Mouse (Mus musculus) heart, embryonic 15.5 days (tissue): ENCODE measurements around the gene Gpr62. TPM values are rescaled to one million over a fixed set of nuclear protein-coding genes. Genes with fewer than 3 reads are reported as not detected.
"Not testable (repeated sequence)": the region's sequence is repeated elsewhere in the genome, so short reads cannot be mapped to it uniquely, and the experiment has no call there.

Source experiments
- ATAC-seq: fragments of 200-750 bp; cut with Nextera tagmentation; replicated peaks from 2 replicates; pipeline ENCODE4 v1.8.0; 2017; ENCODE audit warnings: low read depth, moderate TSS enrichment; ENCODE audit not compliant: insufficient number of reproducible peaks, insufficient read depth, low FRiP score
- H3K27ac ChIP-seq: fragments of 300-500 bp; sonication (generic); 2 replicates; pipeline ENCODE4 v1.5.1; 2015; ENCODE audit warnings: mild to moderate bottlenecking, inconsistent platforms
- H3K27me3 ChIP-seq: fragments of 300-500 bp; sonication (generic); 2 replicates; pipeline ENCODE4 v1.6.1; 2015; ENCODE audit warnings: inconsistent platforms
- H3K36me3 ChIP-seq: fragments of 300-500 bp; sonication (generic); 2 replicates; pipeline ENCODE4 v1.6.1; 2015; ENCODE audit warnings: mild to moderate bottlenecking, inconsistent platforms
- H3K4me1 ChIP-seq: fragments of 300-500 bp; sonication (generic); replicated peaks from 2 replicates; pipeline ENCODE4 v1.6.1; 2015; ENCODE audit warnings: inconsistent platforms
- H3K4me2 ChIP-seq: fragments of 300-500 bp; sonication (generic); 2 replicates; pipeline ENCODE4 v1.6.1; 2015; ENCODE audit warnings: inconsistent platforms, mild to moderate bottlenecking, moderate library complexity
- H3K4me3 ChIP-seq: fragments of 300-500 bp; sonication (generic); 2 replicates; pipeline ENCODE4 v1.5.1; 2015; ENCODE audit warnings: mild to moderate bottlenecking, inconsistent platforms
- H3K9ac ChIP-seq: fragments of 300-500 bp; sonication (generic); 2 replicates; pipeline ENCODE4 v1.6.1; 2015; ENCODE audit warnings: mild to moderate bottlenecking, inconsistent platforms
- H3K9me3 ChIP-seq: fragments of 300-500 bp; sonication (generic); replicated peaks from 2 replicates; pipeline ENCODE4 v1.6.1; 2016; ENCODE audit warnings: inconsistent platforms
- WGBS: fragments of 180-500 bp; shearing (Covaris S2); methylation state at CpG from one replicate; pipeline ENCODE4 v1.1.7; 2015; ENCODE audit warnings: mixed read lengths; 5-methylcytosine and 5-hydroxymethylcytosine counted together
- polyA plus RNA-seq: library from polyadenylated mRNA; unstranded; fragments of >200 nt; fragmentation: Nextera tagmentation; extraction: Ambion mirVana; gene quantifications from 2 replicates; pipeline ENCODE4 v1.2.1, GENCODE M21; 2015

The Gpr62 gene
- polyA plus RNA-seq, result 0.10 and 0.14 TPM in 2 replicates

DNA sequence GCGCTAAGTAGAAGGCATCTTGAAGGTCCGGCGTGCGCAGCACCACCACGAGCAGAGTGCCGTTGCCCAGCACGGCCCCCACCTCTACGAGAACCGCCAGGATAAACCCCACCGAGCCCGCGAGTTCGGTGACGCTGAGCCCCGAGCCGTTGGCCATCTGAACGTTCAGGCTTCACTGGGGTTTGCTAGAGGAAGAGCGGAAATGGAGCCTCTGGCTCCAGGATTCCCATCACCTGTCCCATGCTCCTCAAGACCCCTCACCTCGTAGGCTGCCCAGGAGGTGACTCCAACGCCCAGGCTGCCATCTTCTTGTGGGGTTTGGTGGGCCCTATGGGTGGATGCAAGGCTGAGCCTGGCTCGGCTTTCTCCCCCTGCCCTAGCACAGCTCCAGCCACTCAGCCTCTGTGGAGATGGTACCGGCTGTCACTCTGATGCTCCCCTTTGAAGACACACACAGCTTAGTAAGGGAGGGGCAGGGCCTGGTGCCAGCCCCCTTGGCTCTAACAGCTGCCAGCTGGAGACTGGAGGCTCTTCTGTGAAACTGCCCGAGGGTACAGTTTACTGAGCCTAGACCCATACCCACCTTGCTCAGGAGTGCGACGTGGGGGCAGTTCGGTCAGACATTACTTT, at the start of gene Gpr62:
Gene Gpr62 (minus strand): TSS at position 368 of the 630 bp plus-strand sequence.
- 34% methylated on average over 26 of the region's 26 CpGs for WGBS
- ATAC-seq, result no peak
- no peaks in the 10 kb centered on the region for H3K9me3 ChIP-seq

DNA sequence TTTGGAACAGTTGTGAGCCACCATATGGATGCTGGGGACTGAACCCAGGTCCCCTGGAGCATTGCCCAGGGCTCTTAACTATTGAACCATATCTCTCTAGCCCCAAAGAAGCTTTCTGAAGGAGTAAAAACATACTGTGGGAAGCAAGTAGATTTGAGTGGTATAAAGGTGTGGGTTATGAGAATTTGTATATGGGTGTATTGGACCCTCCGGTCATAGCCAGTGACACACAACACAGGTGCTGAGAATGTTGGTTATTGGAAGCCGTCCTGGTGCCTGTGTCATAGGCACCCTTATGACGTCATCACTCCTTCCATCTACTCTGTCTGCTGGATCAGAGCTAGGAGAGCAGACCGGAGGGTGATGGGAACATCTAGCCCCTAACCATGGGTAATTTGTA, 48.5 kb upstream of the Gpr62 start, which contains the start of gene Iqcf5:
Gene Iqcf5 (plus strand): TSS at position 301 of the 400 bp plus-strand sequence.
- no peak for ATAC-seq
- no peaks in the 10 kb centered on the region for H3K36me3 ChIP-seq
- H3K9ac ChIP-seq, result no peak within 1 kb of the TSS
- no peak within 1 kb of the TSS for H3K4me2 ChIP-seq
- H3K4me1 ChIP-seq, result peaks cover 9% of the 10 kb centered on the region
- no peaks in the 10 kb centered on the region; the same call in 1 of the 2 replicates for H3K27me3 ChIP-seq
- H3K27ac ChIP-seq, result no peak within 1 kb of the TSS
- no peaks in the 10 kb centered on the region for H3K9me3 ChIP-seq
- WGBS, result 79% methylated on average over 4 of the region's 4 CpGs
- H3K4me3 ChIP-seq, result no peak within 1 kb of the TSS

More for the DNA sequence above, at the start of gene Gpr62:
- Histone ChIP-seq H3K27ac (peak within 1 kb of the TSS; percentile 41), H3K9ac (peak within 1 kb of the TSS; percentile 58), H3K36me3 (peaks cover 26% of the 10 kb centered on the region), H3K4me1 (peaks cover 20% of the 10 kb centered on the region), H3K4me2 (peak within 1 kb of the TSS; percentile 99), H3K27me3 (peaks cover 17% of the 10 kb centered on the region; the same call in 1 of the 2 replicates), H3K4me3 (peak within 1 kb of the TSS; percentile 61)

DNA sequence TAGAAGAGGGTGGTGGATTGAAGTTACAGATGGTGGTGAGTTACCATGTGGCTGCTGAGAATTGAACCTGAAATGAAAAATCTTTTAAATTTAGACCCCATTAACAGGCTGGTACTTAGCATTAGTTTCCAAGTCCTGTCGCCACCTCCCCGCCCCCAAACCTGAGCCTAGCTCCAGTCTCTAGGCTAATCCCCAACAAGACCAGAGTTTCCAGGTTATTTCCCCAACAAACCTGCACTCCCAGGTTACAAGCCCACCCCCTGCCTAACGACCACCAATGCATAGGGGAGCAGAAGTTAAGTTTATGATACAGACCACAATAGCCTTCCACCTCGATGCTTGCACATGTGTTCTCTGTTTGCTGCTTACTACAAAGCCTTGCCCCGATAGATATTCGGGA, 47.8 kb upstream of the Gpr62 start:
- no peak for ATAC-seq
- no peaks in the 10 kb centered on the region for H3K9me3 ChIP-seq
- no peak overlapping the region for H3K9ac ChIP-seq
- peaks cover 9% of the 10 kb centered on the region for H3K4me1 ChIP-seq
- 68% methylated on average over 6 of the region's 6 CpGs for WGBS
- no peaks in the 10 kb centered on the region for H3K27me3 ChIP-seq
- H3K27ac ChIP-seq, result no peak overlapping the region
- no peaks in the 10 kb centered on the region for H3K36me3 ChIP-seq
- no peak overlapping the region for H3K4me3 ChIP-seq
- H3K4me2 ChIP-seq, result no peak overlapping the region

DNA sequence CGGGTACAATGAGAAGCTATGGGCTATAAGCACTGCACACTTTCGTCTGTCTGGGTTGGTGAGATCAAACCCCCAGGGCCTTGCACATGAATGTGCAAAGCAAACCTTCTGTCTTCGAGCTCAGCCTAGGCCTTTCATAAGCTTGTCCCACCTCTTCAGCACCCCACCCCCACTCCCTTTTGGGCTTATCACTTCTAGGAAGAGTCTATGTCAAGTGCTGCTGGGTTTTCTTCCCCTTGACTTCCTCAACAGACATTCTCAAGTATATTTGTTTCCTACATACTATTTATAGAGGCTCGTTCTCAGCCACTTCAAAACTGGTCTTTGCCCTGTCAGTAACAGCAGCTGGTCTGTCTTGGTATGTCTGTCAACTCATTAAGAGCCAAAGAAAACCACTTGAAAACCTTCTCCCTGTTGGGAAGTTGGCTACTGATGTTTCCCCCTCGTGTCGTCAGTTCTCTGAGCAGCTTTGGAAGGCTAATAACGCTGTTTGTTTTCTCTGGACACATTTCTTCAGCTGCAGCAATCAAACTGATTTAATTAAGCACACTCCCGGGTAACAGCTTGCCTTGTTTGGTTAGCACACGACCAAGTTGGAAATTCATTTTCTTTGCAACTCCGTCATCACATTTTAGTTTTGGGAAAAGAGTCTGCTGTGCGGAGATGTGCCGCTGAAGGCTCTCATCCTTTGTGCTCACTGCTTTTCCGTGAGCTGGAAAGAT, 47.2 kb upstream of the Gpr62 start:
- Histone ChIP-seq H3K4me2 (no peak overlapping the region), H3K9ac (no peak overlapping the region), H3K27ac (no peak overlapping the region), H3K27me3 (no peaks in the 10 kb centered on the region), H3K4me3 (no peak overlapping the region), H3K36me3 (no peaks in the 10 kb centered on the region), H3K4me1 (peaks cover 9% of the 10 kb centered on the region), H3K9me3 (no peaks in the 10 kb centered on the region)
- WGBS, result 31% methylated on average over 13 of the region's 13 CpGs
- ATAC-seq, result no peak

DNA sequence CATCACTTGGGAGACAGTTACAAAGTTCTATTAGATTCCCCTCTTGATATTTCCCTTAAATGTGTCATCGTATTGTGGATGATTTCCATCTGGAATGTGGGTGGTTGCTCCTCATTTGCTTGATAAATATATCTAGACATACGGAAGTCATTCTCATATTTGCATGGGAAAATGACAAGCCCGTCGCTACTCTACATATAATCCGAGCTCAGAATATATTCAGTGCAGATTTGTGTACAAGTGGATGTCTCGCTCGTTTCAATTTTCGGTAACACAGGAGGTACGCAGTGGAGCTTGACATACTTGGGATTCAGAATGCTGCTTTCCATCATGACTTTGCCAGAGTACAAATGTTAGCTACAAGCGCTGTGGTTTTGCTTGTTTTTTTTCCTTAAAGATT, 43.6 kb upstream of the Gpr62 start:
- no peak for ATAC-seq
- Histone ChIP-seq H3K27me3 (no peaks in the 10 kb centered on the region), H3K4me1 (peaks cover 9% of the 10 kb centered on the region), H3K36me3 (no peaks in the 10 kb centered on the region), H3K27ac (no peak overlapping the region), H3K4me2 (no peak overlapping the region), H3K4me3 (no peak overlapping the region), H3K9me3 (no peaks in the 10 kb centered on the region), H3K9ac (no peak overlapping the region)
- WGBS, result 89% methylated on average over 10 of the region's 10 CpGs

DNA sequence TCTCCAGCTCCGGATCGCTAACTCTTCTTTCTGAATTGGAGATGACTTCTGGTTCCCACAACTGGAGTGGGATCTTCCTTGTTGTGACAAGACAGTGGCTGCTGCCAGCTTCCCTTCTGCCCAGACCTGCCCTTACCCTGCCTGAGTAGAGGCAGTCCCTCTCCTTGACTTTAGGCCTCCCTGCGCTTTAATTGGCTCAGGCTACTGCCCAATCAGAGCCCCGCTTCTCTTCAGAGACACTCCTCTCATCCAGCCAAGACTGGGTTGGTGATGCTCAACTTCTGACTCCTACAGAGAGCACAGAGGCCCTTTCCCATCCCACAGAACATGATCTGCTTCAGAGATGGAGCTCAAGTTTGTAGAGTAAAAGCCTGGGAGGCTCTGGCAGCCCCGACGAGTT, 38.5 kb upstream of the Gpr62 start:
- no peaks in the 10 kb centered on the region for H3K9me3 ChIP-seq
- no peak overlapping the region for H3K4me2 ChIP-seq
- no peak overlapping the region for H3K27ac ChIP-seq
- H3K27me3 ChIP-seq, result no peaks in the 10 kb centered on the region
- no peak overlapping the region for H3K9ac ChIP-seq
- WGBS, result 75% methylated on average over 6 of the region's 6 CpGs
- no peak overlapping the region for H3K4me3 ChIP-seq
- no peak for ATAC-seq
- no peaks in the 10 kb centered on the region for H3K4me1 ChIP-seq
- H3K36me3 ChIP-seq, result no peaks in the 10 kb centered on the region

DNA sequence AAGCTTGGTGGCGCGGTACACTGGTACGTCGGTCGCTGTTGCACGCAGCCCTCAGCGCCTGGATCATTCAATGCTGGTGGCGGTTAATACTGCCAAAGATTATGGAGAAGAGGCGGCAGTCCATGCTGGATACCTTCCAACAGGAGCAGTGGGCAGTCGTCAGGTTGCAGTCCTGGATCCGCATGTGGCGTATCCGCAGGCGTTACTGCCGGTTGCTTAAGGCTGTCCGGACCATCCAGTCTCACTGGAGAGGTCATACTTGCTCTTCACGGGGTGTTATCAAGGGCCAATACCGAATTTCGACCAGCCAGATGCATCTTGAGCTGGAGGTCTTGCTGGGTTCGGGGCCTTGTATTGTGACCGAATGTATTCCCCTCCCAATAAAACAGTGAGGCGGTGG, 36.1 kb upstream of the Gpr62 start:
- H3K4me1 ChIP-seq, result no peaks in the 10 kb centered on the region
- H3K4me3 ChIP-seq, result no peak overlapping the region
- no peak for ATAC-seq
- H3K27me3 ChIP-seq, result no peaks in the 10 kb centered on the region
- no peaks in the 10 kb centered on the region for H3K9me3 ChIP-seq
- no peaks in the 10 kb centered on the region for H3K36me3 ChIP-seq
- 81% methylated on average over 22 of the region's 22 CpGs for WGBS
- no peak overlapping the region for H3K4me2 ChIP-seq
- no peak overlapping the region for H3K27ac ChIP-seq
- H3K9ac ChIP-seq, result no peak overlapping the region

DNA sequence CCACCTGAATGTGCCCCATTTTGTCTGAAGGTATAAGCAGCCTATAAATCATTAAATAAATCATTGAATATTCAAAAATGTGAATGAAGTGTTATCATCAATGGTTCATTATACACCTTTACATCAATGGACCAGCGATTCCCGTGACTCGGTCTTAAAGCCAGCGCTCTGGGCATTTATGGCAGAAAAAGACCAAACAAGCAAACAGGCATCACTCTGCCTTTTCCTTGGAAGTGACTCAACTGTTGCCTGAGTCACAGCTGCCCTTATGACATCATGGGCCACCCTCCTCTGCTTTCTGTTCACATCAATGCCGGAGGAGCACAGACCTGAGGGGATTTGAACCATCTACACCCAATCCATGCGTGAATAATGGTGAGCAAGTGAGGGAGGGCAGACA, 33.9 kb upstream of the Gpr62 start, which contains the start of gene Iqcf1:
Gene Iqcf1 (plus strand): TSS at position 301 of the 400 bp plus-strand sequence.
- Histone ChIP-seq H3K4me3 (no peak within 1 kb of the TSS), H3K9me3 (no peaks in the 10 kb centered on the region), H3K9ac (no peak within 1 kb of the TSS), H3K36me3 (no peaks in the 10 kb centered on the region), H3K4me1 (no peaks in the 10 kb centered on the region), H3K4me2 (no peak within 1 kb of the TSS), H3K27ac (no peak within 1 kb of the TSS), H3K27me3 (no peaks in the 10 kb centered on the region)
- 86% methylated on average over 6 of the region's 6 CpGs for WGBS
- no peak for ATAC-seq

DNA sequence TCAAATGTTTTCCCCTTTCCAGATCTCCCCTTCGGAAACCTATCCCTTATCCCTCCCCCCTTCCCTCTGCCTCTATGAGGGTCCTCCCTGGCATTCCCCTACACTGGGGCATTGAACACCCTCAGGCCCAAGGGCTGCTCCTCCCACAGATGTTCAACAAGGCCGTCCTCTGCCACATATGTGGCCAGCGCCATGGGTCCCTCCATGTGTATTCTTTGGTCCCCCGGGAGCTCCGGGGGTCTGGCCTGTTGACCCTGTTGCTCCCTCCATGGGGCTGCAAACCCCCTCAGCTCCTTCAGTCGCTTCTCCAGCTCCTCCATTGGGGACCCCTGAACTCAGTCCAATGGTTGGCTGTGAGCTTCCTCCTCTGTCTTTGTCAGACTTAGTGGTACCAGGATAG, 21.9 kb upstream of the Gpr62 start:
- H3K36me3 ChIP-seq, result peaks cover 24% of the 10 kb centered on the region
- WGBS, result 81% methylated on average over 6 of the region's 6 CpGs
- H3K9ac ChIP-seq, ATAC-seq, H3K27ac ChIP-seq, H3K4me1 ChIP-seq, H3K4me2 ChIP-seq, H3K9me3 ChIP-seq, H3K4me3 ChIP-seq, H3K27me3 ChIP-seq: not testable (repeated sequence)

DNA sequence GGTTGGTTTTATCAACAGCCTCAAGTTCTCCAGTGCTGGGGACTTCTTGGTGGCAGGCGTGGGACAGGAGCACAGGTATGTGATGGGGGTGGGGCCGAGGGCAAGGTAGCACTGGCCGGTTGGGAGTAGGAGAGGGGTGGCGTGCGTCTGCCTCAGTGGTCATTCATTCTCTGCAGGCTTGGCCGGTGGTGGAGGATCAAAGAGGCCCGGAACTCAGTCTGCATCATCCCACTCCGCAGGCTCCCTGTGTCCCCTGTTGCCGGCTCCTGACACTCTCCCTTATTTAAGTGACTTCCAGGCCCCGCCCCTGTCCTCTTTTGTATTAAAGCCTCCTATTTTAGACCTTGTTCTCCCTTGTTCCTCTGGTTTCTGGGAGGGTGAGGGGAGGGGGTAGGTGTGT, 19.3 kb upstream of the Gpr62 start:
- no peak overlapping the region for H3K9ac ChIP-seq
- H3K4me1 ChIP-seq, result no peaks in the 10 kb centered on the region
- no peak overlapping the region for H3K4me3 ChIP-seq
- WGBS, result 87% methylated on average over 10 of the region's 10 CpGs
- ATAC-seq, result no peak
- no peak overlapping the region for H3K27ac ChIP-seq
- peaks cover 29% of the 10 kb centered on the region for H3K36me3 ChIP-seq
- H3K4me2 ChIP-seq, result no peak overlapping the region
- H3K9me3 ChIP-seq, result no peaks in the 10 kb centered on the region
- H3K27me3 ChIP-seq, result no peaks in the 10 kb centered on the region

DNA sequence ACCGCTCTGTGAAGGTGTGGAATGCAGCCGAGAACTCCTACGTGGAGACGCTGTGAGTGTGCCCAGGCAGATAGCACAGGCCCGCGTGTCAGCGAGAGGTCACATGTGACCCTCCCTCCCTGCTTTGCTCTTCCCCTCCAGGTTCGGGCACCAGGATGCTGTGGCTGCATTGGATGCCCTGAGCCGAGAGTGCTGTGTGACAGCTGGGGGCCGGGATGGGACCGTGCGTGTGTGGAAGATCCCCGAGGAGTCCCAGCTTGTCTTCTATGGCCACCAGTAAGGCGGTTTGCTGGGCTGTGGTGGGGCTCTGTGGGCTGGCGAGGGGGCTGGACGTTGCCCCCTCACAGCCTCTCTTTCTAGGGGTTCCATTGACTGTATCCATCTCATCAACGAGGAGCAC, 17.9 kb upstream of the Gpr62 start:
- Histone ChIP-seq H3K27ac (no peak overlapping the region), H3K36me3 (peaks cover 29% of the 10 kb centered on the region), H3K9me3 (no peaks in the 10 kb centered on the region), H3K4me2 (no peak overlapping the region), H3K27me3 (no peaks in the 10 kb centered on the region), H3K4me3 (no peak overlapping the region), H3K4me1 (no peaks in the 10 kb centered on the region), H3K9ac (no peak overlapping the region)
- 88% methylated on average over 17 of the region's 17 CpGs for WGBS
- ATAC-seq, result no peak

DNA sequence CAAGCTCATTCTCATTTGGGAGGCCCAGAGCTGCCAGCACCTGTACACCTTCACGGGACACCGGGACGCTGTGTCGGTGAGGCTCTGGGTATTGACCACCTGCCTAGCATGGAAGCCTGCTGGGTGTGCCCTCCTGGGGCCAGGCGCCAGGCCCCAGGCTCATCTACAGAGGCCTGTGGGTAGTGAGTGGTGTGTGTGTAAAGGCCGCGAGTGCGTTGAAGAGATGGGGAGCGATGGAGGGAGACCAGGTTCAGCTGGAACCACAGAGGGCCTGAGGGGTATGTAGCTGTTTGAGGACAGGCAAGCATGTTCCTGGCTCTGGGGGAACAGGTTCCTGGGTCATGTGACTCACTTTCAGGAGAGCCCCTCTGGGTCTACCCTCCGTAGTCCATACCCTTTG, 17.4 kb upstream of the Gpr62 start:
- Histone ChIP-seq H3K27ac (no peak overlapping the region), H3K9me3 (no peaks in the 10 kb centered on the region), H3K4me1 (peaks cover 2% of the 10 kb centered on the region), H3K27me3 (no peaks in the 10 kb centered on the region), H3K9ac (no peak overlapping the region), H3K36me3 (peaks cover 29% of the 10 kb centered on the region), H3K4me2 (no peak overlapping the region), H3K4me3 (no peak overlapping the region)
- ATAC-seq, result no peak
- 94% methylated on average over 10 of the region's 10 CpGs for WGBS
